Mouse (Mus musculus) embryonic facial prominence, embryonic 13.5 days (tissue): Measurements from ENCODE around the gene Olfr110. TPM values are rescaled to one million over a fixed set of nuclear protein-coding genes. Genes with fewer than 3 reads are reported as not detected.
"Not testable (repeated sequence)": the region's sequence is repeated elsewhere in the genome, so short reads cannot be mapped to it uniquely, and the experiment has no call there.

Experiments used
- ATAC-seq: fragments of 200-750 bp; cut with Nextera tagmentation; 2 replicates; pipeline ENCODE4 v1.8.0; 2017; ENCODE audit warnings: low read depth; ENCODE audit not compliant: insufficient number of reproducible peaks, insufficient read depth, low FRiP score, low TSS enrichment
- H3K27ac ChIP-seq: fragments of 300-500 bp; sonication (generic); 2 replicates; pipeline ENCODE4 v1.5.1; 2015; ENCODE audit warnings: moderate library complexity, mild to moderate bottlenecking, inconsistent platforms
- H3K27me3 ChIP-seq: fragments of 300-500 bp; sonication (generic); 2 replicates; pipeline ENCODE4 v1.6.1; 2015; ENCODE audit warnings: mild to moderate bottlenecking, inconsistent platforms
- H3K36me3 ChIP-seq: fragments of 300-500 bp; sonication (generic); 2 replicates; pipeline ENCODE4 v1.6.1; 2015; ENCODE audit warnings: mild to moderate bottlenecking, inconsistent platforms
- H3K4me1 ChIP-seq: fragments of 300-500 bp; sonication (generic); 2 replicates; pipeline ENCODE4 v1.6.1; 2015; ENCODE audit warnings: inconsistent platforms
- H3K4me2 ChIP-seq: fragments of 300-500 bp; sonication (generic); 2 replicates; pipeline ENCODE4 v1.6.1; 2015; ENCODE audit warnings: moderate library complexity, mild to moderate bottlenecking, inconsistent platforms
- H3K4me3 ChIP-seq: fragments of 300-500 bp; sonication (generic); 2 replicates; pipeline ENCODE4 v1.5.1; 2015; ENCODE audit warnings: mild to moderate bottlenecking, inconsistent platforms
- H3K9ac ChIP-seq: fragments of 300-500 bp; sonication (generic); 2 replicates; pipeline ENCODE4 v1.6.1; 2015; ENCODE audit warnings: mild to moderate bottlenecking, inconsistent platforms
- H3K9me3 ChIP-seq: fragments of 300-500 bp; sonication (generic); 2 replicates; pipeline ENCODE4 v1.6.1; 2016; ENCODE audit warnings: inconsistent platforms
- WGBS: fragments of 180-500 bp; shearing (Covaris S2); methylation state at CpG from one replicate; pipeline ENCODE4 v1.1.7; 2015; ENCODE audit warnings: mixed read lengths; 5-methylcytosine and 5-hydroxymethylcytosine counted together
- polyA plus RNA-seq: library from polyadenylated mRNA; unstranded; fragments of >200 nt; fragmentation: Nextera tagmentation; extraction: Ambion mirVana; gene quantifications from 2 replicates; pipeline ENCODE4 v1.2.1, GENCODE M21; 2015

Olfr110 gene
- polyA plus RNA-seq = not detected in 2 replicates

DNA sequence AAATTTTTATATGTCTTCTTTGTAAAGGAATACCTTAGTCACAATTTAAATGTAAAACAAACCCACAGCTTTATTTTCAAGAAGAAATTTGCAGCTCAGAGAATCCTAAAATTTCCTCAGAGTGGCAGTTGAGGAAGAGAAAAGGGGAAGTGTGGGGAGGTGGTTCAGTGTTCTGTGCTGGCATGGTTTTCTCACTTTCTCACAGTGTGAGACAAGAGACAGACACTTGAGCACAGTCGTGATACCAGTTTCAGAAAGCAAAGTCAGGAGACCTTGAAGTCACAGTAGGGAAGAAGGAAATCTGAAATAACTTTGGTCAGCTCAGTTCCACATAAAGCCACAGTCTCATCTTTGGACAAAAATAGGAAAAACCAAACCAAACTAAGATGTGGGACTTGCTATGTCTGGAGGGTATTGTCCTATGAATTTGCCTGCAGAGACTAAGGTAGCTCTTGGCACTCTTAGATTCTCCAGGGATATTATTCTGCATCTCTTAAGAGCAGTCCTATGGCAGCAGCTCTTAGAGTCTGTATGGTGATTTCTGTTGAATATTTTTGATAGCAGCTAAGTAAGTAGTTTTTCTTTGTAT lies at the start of gene Olfr110:
Olfr110 (plus strand) TSS at position 539 of the 589 bp plus-strand sequence.
- Histone ChIP-seq H3K4me1 (no peaks in the 10 kb centered on the region), H3K27me3 (no peaks in the 10 kb centered on the region), H3K9me3 (no peaks in the 10 kb centered on the region), H3K9ac (no peak within 1 kb of the TSS), H3K27ac (no peak within 1 kb of the TSS), H3K4me2 (no peak within 1 kb of the TSS), H3K36me3 (no peaks in the 10 kb centered on the region), H3K4me3 (no peak within 1 kb of the TSS)
- ATAC-seq = no peak
- WGBS = 56% methylated on average over 1 of the region's 1 CpGs

DNA sequence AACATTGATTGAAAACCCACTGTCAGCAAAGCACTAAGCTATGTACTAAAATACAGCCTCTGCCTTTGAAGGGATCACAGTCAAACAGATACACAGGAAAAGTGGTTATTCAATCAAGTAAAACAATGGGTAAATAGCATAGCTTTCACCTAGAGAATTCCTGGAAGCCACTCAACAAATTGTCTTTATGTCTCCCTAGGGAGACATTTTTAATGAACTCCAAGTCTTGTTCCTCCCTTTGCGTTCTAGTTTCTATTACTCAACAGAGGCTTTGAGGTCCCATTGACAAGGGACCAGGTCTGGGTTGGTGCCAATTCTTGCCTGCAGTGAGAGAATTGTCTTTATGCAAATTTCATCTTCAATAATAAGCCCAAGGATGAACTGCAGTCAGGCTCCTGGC lies 47.1 kb upstream of the Olfr110 start, which contains the start of gene Olfr108:
Olfr108 (plus strand) TSS at position 301 of the 400 bp plus-strand sequence.
- Histone ChIP-seq H3K27me3 (no peaks in the 10 kb centered on the region), H3K9ac (no peak within 1 kb of the TSS), H3K4me3 (no peak within 1 kb of the TSS), H3K9me3 (no peaks in the 10 kb centered on the region), H3K4me2 (no peak within 1 kb of the TSS), H3K36me3 (no peaks in the 10 kb centered on the region), H3K4me1 (no peaks in the 10 kb centered on the region), H3K27ac (no peak within 1 kb of the TSS)
- 87% methylated on average over 1 of the region's 1 CpGs for WGBS
- no peak for ATAC-seq

GRCm38 (mm10) chr17:37458616-37459015 lies 33.7 kb upstream of the Olfr110 start, which contains the start of gene Olfr109:
TSS of gene Olfr109 (plus strand) at chr17:37458916.
- Histone ChIP-seq H3K9ac (no peak within 1 kb of the TSS), H3K9me3 (no peaks in the 10 kb centered on the region), H3K4me2 (no peak within 1 kb of the TSS), H3K36me3 (no peaks in the 10 kb centered on the region), H3K27me3 (no peaks in the 10 kb centered on the region), H3K27ac (no peak within 1 kb of the TSS), H3K4me1 (no peaks in the 10 kb centered on the region), H3K4me3 (no peak within 1 kb of the TSS)
- 89% methylated on average over 1 of the region's 1 CpGs for WGBS
- ATAC-seq = no peak

- no peaks in the 10 kb centered on the region for H3K27me3 ChIP-seq
These were observed 8.8 kb upstream of the Olfr110 start, which contains the start of gene H2-M2 for GRCm38 (mm10) chr17:37483452-37483851. TSS of gene H2-M2 (minus strand) at chr17:37483552.

DNA sequence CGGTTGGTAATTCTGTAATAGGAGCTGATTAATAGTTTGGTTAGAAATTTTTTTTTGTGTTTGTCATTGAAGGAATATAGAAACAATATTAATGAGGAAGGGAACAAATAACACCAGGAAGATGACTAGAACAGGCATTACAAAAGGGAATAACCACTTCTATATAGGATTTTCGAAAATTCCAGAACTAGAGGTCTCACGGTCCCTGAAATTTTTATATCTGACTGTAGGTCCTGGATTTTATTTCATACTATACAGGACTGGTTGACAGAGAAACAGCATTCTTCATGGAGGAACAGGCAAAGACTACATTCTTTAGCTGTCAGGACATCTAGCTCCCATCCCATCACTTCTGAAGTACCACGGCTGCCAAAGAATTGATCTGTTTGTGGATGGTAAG lies 15.5 kb downstream of the Olfr110 start, which contains the start of gene Olfr111:
Olfr111 (plus strand) TSS at position 301 of the 400 bp plus-strand sequence.
- H3K9me3 ChIP-seq = no peaks in the 10 kb centered on the region
- H3K4me1 ChIP-seq = no peaks in the 10 kb centered on the region
- no peaks in the 10 kb centered on the region for H3K36me3 ChIP-seq
- H3K9ac ChIP-seq = no peak within 1 kb of the TSS
- H3K4me3 ChIP-seq = no peak within 1 kb of the TSS
- no peak for ATAC-seq
- no peak within 1 kb of the TSS for H3K27ac ChIP-seq
- no peak within 1 kb of the TSS for H3K4me2 ChIP-seq
- H3K27me3 ChIP-seq = no peaks in the 10 kb centered on the region
- WGBS = 90% methylated on average over 4 of the region's 4 CpGs

More at GRCm38 (mm10) chr17:37483452-37483851, 8.8 kb upstream of the Olfr110 start, which contains the start of gene H2-M2:
- Histone ChIP-seq H3K4me3 (no peak within 1 kb of the TSS), H3K9me3 (0 out of 2 replicates have a peak, but pooled peaks cover 5% of the 10 kb centered on the region), H3K4me2 (no peak within 1 kb of the TSS), H3K36me3 (no peaks in the 10 kb centered on the region), H3K4me1 (no peaks in the 10 kb centered on the region), H3K27ac (no peak within 1 kb of the TSS), H3K9ac (no peak within 1 kb of the TSS)
- ATAC-seq = no peak
- whole genome bisulfite sequencing = 73% methylated on average over 2 of the region's 2 CpGs

DNA sequence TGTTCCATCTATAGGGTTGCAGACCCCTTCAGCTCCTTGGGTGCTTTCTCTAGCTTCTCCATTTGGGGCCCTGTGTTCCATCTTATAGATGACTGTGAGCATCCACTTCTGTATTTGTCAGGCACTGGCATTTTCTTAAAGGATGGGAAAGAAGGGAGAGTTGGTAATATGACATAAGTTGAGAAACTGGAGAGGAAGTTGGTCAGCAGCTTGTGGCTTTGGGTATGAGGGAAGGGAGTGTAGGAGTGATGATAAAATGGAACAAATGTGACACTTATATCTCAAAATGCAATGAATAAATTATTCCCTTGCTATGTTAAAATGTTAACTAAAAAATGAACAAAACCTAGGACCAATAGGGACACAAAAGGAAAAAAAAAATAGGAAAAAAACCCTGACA lies 32.3 kb downstream of the Olfr110 start:
- not testable (repeated sequence) for H3K36me3 ChIP-seq, H3K4me3 ChIP-seq, ATAC-seq

DNA sequence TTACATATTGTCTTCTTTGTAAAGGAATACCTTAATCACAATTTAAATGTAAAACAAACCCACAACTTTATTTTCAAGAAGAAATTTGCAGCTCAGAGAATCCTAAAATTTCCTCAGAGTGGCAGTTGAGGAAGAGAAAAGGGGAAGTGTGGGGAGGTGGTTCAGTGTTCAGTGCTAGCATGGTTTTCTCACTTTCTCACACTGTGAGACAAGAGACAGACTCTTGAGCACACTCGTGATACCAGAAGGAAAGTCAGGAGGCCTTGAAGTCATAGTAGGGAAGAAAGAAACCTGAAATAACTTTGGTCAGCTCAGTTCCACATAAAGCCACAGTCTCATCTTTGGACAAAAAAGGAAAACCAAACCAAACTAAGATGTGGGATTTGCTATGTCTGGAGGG lies 33.2 kb downstream of the Olfr110 start:
- H3K4me1 ChIP-seq, H3K27ac ChIP-seq, H3K9me3 ChIP-seq, H3K4me3 ChIP-seq, H3K9ac ChIP-seq, ATAC-seq, H3K4me2 ChIP-seq, H3K27me3 ChIP-seq, H3K36me3 ChIP-seq: not testable (repeated sequence)
- WGBS = 56% methylated on average over 1 of the region's 1 CpGs

More for the DNA sequence above, 32.3 kb downstream of the Olfr110 start:
- H3K4me2 ChIP-seq, H3K27ac ChIP-seq, H3K9ac ChIP-seq, H3K4me1 ChIP-seq, H3K27me3 ChIP-seq, H3K9me3 ChIP-seq: not testable (repeated sequence)

DNA sequence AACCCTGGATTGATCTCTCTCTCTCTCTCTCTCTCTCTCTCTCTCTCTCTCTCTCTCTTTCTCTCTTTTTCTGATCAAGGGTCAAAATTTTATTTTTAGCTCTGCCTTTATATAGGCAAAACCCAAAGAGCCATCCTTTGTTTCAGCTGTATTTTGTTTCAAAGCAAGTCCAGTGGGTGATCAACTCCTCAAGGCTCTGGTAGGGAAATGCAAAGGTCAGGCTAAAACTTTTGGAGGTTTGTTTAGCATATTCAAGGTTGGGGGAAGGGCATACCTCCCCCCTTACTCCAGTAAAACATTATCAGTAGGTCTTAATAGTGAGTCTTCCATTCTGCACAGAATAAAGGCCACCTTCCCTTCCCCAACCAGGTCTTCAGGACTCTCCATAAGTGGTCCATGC lies 42.9 kb downstream of the Olfr110 start:
- no peaks in the 10 kb centered on the region for H3K9me3 ChIP-seq
- H3K36me3 ChIP-seq = no peaks in the 10 kb centered on the region
- H3K4me3 ChIP-seq = no peak overlapping the region
- ATAC-seq = no peak
- H3K27me3 ChIP-seq = no peaks in the 10 kb centered on the region
- H3K4me1 ChIP-seq = no peaks in the 10 kb centered on the region
- H3K27ac ChIP-seq = no peak overlapping the region
- H3K4me2 ChIP-seq = no peak overlapping the region
- no peak overlapping the region for H3K9ac ChIP-seq

DNA sequence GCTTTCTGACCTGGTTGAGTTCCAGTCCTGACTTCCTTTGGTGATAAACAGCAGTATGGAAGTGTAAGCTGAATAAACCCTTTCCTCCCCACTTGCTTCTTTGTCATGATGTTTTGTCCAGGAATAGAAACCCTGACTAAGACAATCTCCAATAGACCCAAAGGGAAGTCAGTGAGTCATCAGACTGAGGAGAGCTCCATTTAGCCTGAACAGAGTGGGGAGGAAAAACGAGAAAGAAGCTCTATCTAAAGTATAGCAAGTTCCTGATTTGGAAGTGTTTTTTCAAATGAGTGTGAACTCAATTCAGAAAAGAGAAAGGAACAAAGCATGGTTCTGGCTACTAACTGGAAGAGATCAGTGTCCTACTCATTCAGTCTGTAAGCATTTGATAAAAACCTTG lies 46.1 kb downstream of the Olfr110 start:
- not testable (repeated sequence) for H3K4me3 ChIP-seq, H3K4me2 ChIP-seq, H3K9ac ChIP-seq, H3K27ac ChIP-seq, H3K4me1 ChIP-seq, H3K27me3 ChIP-seq, H3K9me3 ChIP-seq, ATAC-seq, H3K36me3 ChIP-seq
- 50% methylated on average over 1 of the region's 1 CpGs for WGBS

GRCm38 (mm10) chr17:37541454-37542119 lies 49.3 kb downstream of the Olfr110 start:
- Histone ChIP-seq H3K36me3 (no peaks in the 10 kb centered on the region), H3K4me3 (no peak overlapping the region), H3K27me3 (no peaks in the 10 kb centered on the region), H3K27ac (no peak overlapping the region), H3K4me2 (no peak overlapping the region), H3K4me1 (no peaks in the 10 kb centered on the region), H3K9ac (no peak overlapping the region), H3K9me3 (no peaks in the 10 kb centered on the region)
- ATAC-seq = no peak
- WGBS = 82% methylated on average over 4 of the region's 4 CpGs

- no peaks in the 10 kb centered on the region for H3K36me3 ChIP-seq
- no peak for ATAC-seq
- 41% methylated on average over 3 of the region's 3 CpGs for WGBS
- no peak overlapping the region for H3K4me2 ChIP-seq
- no peaks in the 10 kb centered on the region for H3K4me1 ChIP-seq
- H3K4me3 ChIP-seq = no peak overlapping the region
- no peak overlapping the region for H3K9ac ChIP-seq
- no peak overlapping the region for H3K27ac ChIP-seq
- no peaks in the 10 kb centered on the region for H3K9me3 ChIP-seq
- H3K27me3 ChIP-seq = no peaks in the 10 kb centered on the region
These were observed 51.6 kb downstream of the Olfr110 start for GRCm38 (mm10) chr17:37543800-37544435.
